Mouse (Mus musculus): ENCODE measurements around the gene Hfe2. TPM values are rescaled to one million over a fixed set of nuclear protein-coding genes. Genes with fewer than 3 reads are reported as not detected.
"Not testable (repeated sequence)": the region's sequence is repeated elsewhere in the genome, so short reads cannot be mapped to it uniquely, and the experiment has no call there.

Gene Hfe2
- polyA plus RNA-seq (2012; rRNA removed) = 0.18 and 0.32 TPM in 2 replicates

- 73% methylated on average over 4 of the region's 4 CpGs for WGBS
- TF ChIP-seq CTCF (IDR thresholded peaks at IDR 0.05; ENCODE audit: extremely low read depth, insufficient read depth, insufficient read length, insufficient replicate concordance) (no peak), POLR2A (IDR thresholded peaks at IDR 0.05; ENCODE audit: low read depth, low read length) (no peak)
- DNase-seq (ENCODE audit: low read depth in 1 of 2, low spot score in 2 of 2) = no peak
- no peaks in the 10 kb centered on the region for H3K36me3 ChIP-seq (ENCODE audit: control insufficient read depth, insufficient read depth, low read length)
- H3K4me3 ChIP-seq (ENCODE audit: extremely low read depth, insufficient read depth, insufficient read length) = no peak within 1 kb of the TSS
- H3K27me3 ChIP-seq (ENCODE audit: control insufficient read depth, insufficient read depth, low read length) = peaks cover 6% of the 10 kb centered on the region; the same call in 1 of the 2 replicates
- H3K4me1 ChIP-seq (ENCODE audit: control insufficient read depth, insufficient read depth, insufficient read length) = no peaks in the 10 kb centered on the region
- no peak within 1 kb of the TSS for H3K27ac ChIP-seq (ENCODE audit: insufficient read depth, low read length)
Measured at GRCm38 (mm10) chr3:96524914-96525313, at the start of gene Hfe2. Hfe2 (plus strand) TSS chr3:96525172.

- H3K4me3 ChIP-seq (ENCODE audit: extremely low read depth, insufficient read depth, insufficient read length) = no peak overlapping the region
- WGBS = 55% methylated on average over 3 of the region's 3 CpGs
- H3K27me3 ChIP-seq (ENCODE audit: control insufficient read depth, insufficient read depth, low read length) = peaks cover 4% of the 10 kb centered on the region; the same call in 1 of the 2 replicates
- H3K4me1 ChIP-seq (ENCODE audit: control insufficient read depth, insufficient read depth, insufficient read length) = peaks cover 3% of the 10 kb centered on the region
- no peak for DNase-seq (ENCODE audit: low read depth in 1 of 2, low spot score in 2 of 2)
- TF ChIP-seq POLR2A (IDR thresholded peaks at IDR 0.05; ENCODE audit: low read depth, low read length) (no peak), CTCF (IDR thresholded peaks at IDR 0.05; ENCODE audit: extremely low read depth, insufficient read depth, insufficient read length, insufficient replicate concordance) (no peak)
- no peak overlapping the region for H3K27ac ChIP-seq (ENCODE audit: insufficient read depth, low read length)
- H3K36me3 ChIP-seq (ENCODE audit: control insufficient read depth, insufficient read depth, low read length) = no peaks in the 10 kb centered on the region
Measured at GRCm38 (mm10) chr3:96477084-96477483, 47.9 kb upstream of the Hfe2 start.

DNA sequence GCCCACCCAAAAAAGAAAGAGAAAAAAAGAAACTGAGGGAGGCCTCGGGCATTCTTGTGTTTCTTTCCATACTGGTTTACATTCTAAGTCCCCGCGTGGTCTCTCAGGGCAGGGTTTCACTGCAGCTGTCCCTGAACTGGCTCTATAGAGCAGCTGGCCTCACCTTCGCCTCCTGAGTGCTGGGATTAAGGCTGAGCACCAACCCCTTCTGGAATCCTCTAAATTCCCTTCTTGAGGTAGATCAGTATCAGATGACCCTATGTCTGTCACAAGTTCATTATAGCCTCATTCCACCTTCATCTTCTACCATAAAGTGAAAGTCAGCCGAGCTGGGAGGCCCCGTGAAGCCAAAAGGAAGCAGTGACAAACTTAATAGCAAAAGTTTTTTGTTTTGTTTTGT, 47.4 kb upstream of the Hfe2 start:
- TF ChIP-seq POLR2A (IDR thresholded peaks at IDR 0.05; ENCODE audit: low read depth, low read length) (no peak), CTCF (IDR thresholded peaks at IDR 0.05; ENCODE audit: extremely low read depth, insufficient read depth, insufficient read length, insufficient replicate concordance) (no peak)
- Histone ChIP-seq H3K27ac (ENCODE audit: insufficient read depth, low read length) (no peak overlapping the region), H3K36me3 (ENCODE audit: control insufficient read depth, insufficient read depth, low read length) (no peaks in the 10 kb centered on the region), H3K4me1 (ENCODE audit: control insufficient read depth, insufficient read depth, insufficient read length) (peaks cover 3% of the 10 kb centered on the region), H3K4me3 (ENCODE audit: extremely low read depth, insufficient read depth, insufficient read length) (no peak overlapping the region), H3K27me3 (ENCODE audit: control insufficient read depth, insufficient read depth, low read length) (peaks cover 4% of the 10 kb centered on the region; the same call in 1 of the 2 replicates)
- DNase-seq (ENCODE audit: low read depth in 1 of 2, low spot score in 2 of 2) = no peak
- 84% methylated on average over 6 of the region's 6 CpGs for WGBS

DNA sequence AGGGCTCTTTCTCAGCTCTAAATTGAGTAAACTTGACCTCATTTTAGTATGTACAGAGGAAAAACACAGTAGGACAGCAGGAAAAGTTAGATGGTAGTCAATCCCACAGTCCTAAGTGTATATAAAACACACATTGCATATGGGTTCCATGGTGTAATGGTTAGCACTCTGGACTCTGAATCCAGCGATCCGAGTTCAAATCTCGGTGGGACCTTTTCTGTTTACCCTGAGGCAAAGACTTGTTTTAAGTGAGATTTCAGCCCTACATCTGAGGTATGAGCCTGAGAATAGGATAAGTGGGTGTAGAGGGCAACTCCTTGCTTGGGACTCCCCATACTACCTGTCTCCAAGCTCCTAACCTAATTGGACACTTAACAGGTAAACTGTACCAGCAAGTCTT, 45.7 kb upstream of the Hfe2 start:
- TF ChIP-seq POLR2A (IDR thresholded peaks at IDR 0.05; ENCODE audit: low read depth, low read length) (no peak), CTCF (IDR thresholded peaks at IDR 0.05; ENCODE audit: extremely low read depth, insufficient read depth, insufficient read length, insufficient replicate concordance) (no peak)
- H3K27me3 ChIP-seq (ENCODE audit: control insufficient read depth, insufficient read depth, low read length) = peaks cover 4% of the 10 kb centered on the region; the same call in 1 of the 2 replicates
- peaks cover 3% of the 10 kb centered on the region for H3K4me1 ChIP-seq (ENCODE audit: control insufficient read depth, insufficient read depth, insufficient read length)
- no peaks in the 10 kb centered on the region for H3K36me3 ChIP-seq (ENCODE audit: control insufficient read depth, insufficient read depth, low read length)
- WGBS = 76% methylated on average over 3 of the region's 3 CpGs
- DNase-seq (ENCODE audit: low read depth in 1 of 2, low spot score in 2 of 2) = no peak
- no peak overlapping the region for H3K4me3 ChIP-seq (ENCODE audit: extremely low read depth, insufficient read depth, insufficient read length)
- no peak overlapping the region for H3K27ac ChIP-seq (ENCODE audit: insufficient read depth, low read length)

- DNase-seq (ENCODE audit: low read depth in 1 of 2, low spot score in 2 of 2) = no peak
- Histone ChIP-seq H3K4me3 (ENCODE audit: extremely low read depth, insufficient read depth, insufficient read length) (no peak overlapping the region), H3K36me3 (ENCODE audit: control insufficient read depth, insufficient read depth, low read length) (no peaks in the 10 kb centered on the region), H3K27ac (ENCODE audit: insufficient read depth, low read length) (no peak overlapping the region), H3K27me3 (ENCODE audit: control insufficient read depth, insufficient read depth, low read length) (no peaks in the 10 kb centered on the region), H3K4me1 (ENCODE audit: control insufficient read depth, insufficient read depth, insufficient read length) (no peaks in the 10 kb centered on the region)
- WGBS = 79% methylated on average over 4 of the region's 4 CpGs
- TF ChIP-seq CTCF (IDR thresholded peaks at IDR 0.05; ENCODE audit: extremely low read depth, insufficient read depth, insufficient read length, insufficient replicate concordance) (no peak), POLR2A (IDR thresholded peaks at IDR 0.05; ENCODE audit: low read depth, low read length) (no peak)
Measured at GRCm38 (mm10) chr3:96480684-96481270, 44.2 kb upstream of the Hfe2 start.

DNA sequence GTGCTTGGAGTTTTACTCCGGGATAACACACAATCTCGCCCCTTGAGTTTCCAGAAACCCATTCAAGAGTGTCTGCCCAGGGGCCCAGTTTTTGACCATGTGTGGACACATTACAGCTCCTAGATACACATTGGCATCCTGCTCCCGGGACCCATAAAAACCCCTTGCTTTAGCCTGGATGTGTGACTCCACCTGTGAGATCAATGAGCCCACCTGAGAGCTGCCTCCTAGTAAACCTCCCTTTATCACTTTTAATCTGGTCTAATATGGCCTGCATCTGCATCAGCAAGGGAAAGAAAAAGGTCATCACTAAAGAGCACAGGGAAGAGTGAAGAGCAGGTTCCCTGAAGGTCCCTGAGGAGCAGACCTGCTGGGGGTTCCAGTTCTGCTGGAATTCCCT, 43.1 kb upstream of the Hfe2 start:
- TF ChIP-seq POLR2A (IDR thresholded peaks at IDR 0.05; ENCODE audit: low read depth, low read length) = no peak
- TF ChIP-seq CTCF (IDR thresholded peaks at IDR 0.05; ENCODE audit: extremely low read depth, insufficient read depth, insufficient read length, insufficient replicate concordance) = no peak
- Histone ChIP-seq H3K36me3 (ENCODE audit: control insufficient read depth, insufficient read depth, low read length) (no peaks in the 10 kb centered on the region), H3K27me3 (ENCODE audit: control insufficient read depth, insufficient read depth, low read length) (no peaks in the 10 kb centered on the region), H3K4me3 (ENCODE audit: extremely low read depth, insufficient read depth, insufficient read length) (no peak overlapping the region), H3K4me1 (ENCODE audit: control insufficient read depth, insufficient read depth, insufficient read length) (no peaks in the 10 kb centered on the region), H3K27ac (ENCODE audit: insufficient read depth, low read length) (no peak overlapping the region)
- 90% methylated on average over 3 of the region's 3 CpGs for WGBS
- DNase-seq (ENCODE audit: low read depth in 1 of 2, low spot score in 2 of 2) = no peak

- Histone ChIP-seq H3K36me3 (ENCODE audit: control insufficient read depth, insufficient read depth, low read length) (no peaks in the 10 kb centered on the region), H3K4me3 (ENCODE audit: extremely low read depth, insufficient read depth, insufficient read length) (no peak overlapping the region), H3K4me1 (ENCODE audit: control insufficient read depth, insufficient read depth, insufficient read length) (no peaks in the 10 kb centered on the region), H3K27me3 (ENCODE audit: control insufficient read depth, insufficient read depth, low read length) (no peaks in the 10 kb centered on the region), H3K27ac (ENCODE audit: insufficient read depth, low read length) (no peak overlapping the region)
- TF ChIP-seq CTCF (IDR thresholded peaks at IDR 0.05; ENCODE audit: extremely low read depth, insufficient read depth, insufficient read length, insufficient replicate concordance) = no peak
- TF ChIP-seq POLR2A (IDR thresholded peaks at IDR 0.05; ENCODE audit: low read depth, low read length) = no peak
- no peak for DNase-seq (ENCODE audit: low read depth in 1 of 2, low spot score in 2 of 2)
- WGBS = 91% methylated on average over 13 of the region's 13 CpGs
Measured at GRCm38 (mm10) chr3:96482451-96482850, 42.5 kb upstream of the Hfe2 start.

DNA sequence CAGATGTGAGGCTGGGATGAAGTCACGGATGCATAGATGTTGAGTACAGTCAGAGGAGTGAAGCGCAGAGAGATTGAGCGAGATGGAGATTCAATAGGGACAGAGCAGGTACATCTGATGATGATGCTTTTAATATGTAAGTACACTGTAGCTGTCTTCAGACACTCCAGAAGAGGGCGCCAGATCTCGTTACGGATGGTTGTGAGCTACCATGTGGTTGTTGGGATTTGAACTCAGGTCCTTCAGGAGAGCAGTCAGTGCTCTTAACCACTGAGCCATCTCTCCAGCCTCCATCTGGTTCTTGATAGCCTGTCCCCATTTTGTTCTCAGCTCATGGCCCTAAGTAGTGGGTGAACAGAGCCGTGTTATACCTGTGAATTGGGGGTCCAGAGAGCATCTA, 41.9 kb upstream of the Hfe2 start:
- 79% methylated on average over 7 of the region's 7 CpGs for WGBS
- H3K4me3 ChIP-seq (ENCODE audit: extremely low read depth, insufficient read depth, insufficient read length); DNase-seq (ENCODE audit: low read depth in 1 of 2, low spot score in 2 of 2); H3K4me1 ChIP-seq (ENCODE audit: control insufficient read depth, insufficient read depth, insufficient read length); H3K36me3 ChIP-seq (ENCODE audit: control insufficient read depth, insufficient read depth, low read length); H3K27ac ChIP-seq (ENCODE audit: insufficient read depth, low read length); H3K27me3 ChIP-seq (ENCODE audit: control insufficient read depth, insufficient read depth, low read length): not testable (repeated sequence)

All from spleen, adult 2 months (tissue).